Mouse (Mus musculus) stomach, postnatal 0 days (tissue): ENCODE results near the gene Zbtb22.

ENCODE experiments used
- CTCF ChIP-seq: IDR thresholded peaks from 2 replicates; pipeline ENCODE4 v1.5.1; 2016; ENCODE audit warnings: antibody characterized with exemption, low read depth, mild to moderate bottlenecking, moderate library complexity
- EP300 ChIP-seq: optimal IDR thresholded peaks from 2 replicates; pipeline ENCODE3; 2016; ENCODE audit warnings: antibody characterized with exemption

- TF ChIP-seq CTCF (no peak), EP300 (no peak)
These were observed 41.8 kb downstream of the Zbtb22 start for GRCm38 (mm10) chr17:33957493-33957892.
